In genomic region chr19:32501414-32501813, GRCm38 (mm10) we compare ENCODE assay signal across 8 mouse cellular contexts. TPM values are rescaled to one million over a fixed set of nuclear protein-coding genes. Genes with fewer than 3 reads are reported as not detected.
DNase-seq lines count a peak whose midpoint lies in the region; ATAC-seq and TF ChIP-seq lines count a peak whose summit lies in the region.

No protein-coding gene starts in this region.

- no peaks in the 10 kb centered on the region for H3K9me3 ChIP-seq in liver, postnatal 0 days (ENCODE audit: low read length)
- no peaks in the 10 kb centered on the region for H3K9me3 ChIP-seq in forebrain, postnatal 0 days (ENCODE audit: low read length)

- TF ChIP-seq EP300 in liver, postnatal 0 days (IDR thresholded peaks at IDR 0.05; ENCODE audit: low read depth) = no peak

- no peak for TF ChIP-seq POLR2A in cerebellum, adult 2 months (IDR thresholded peaks at IDR 0.05; ENCODE audit: borderline replicate concordance, insufficient read depth, low read length)
- no peak for TF ChIP-seq POLR2A in lung, adult 2 months (IDR thresholded peaks at IDR 0.05; ENCODE audit: borderline replicate concordance, extremely low read depth, low read depth, low read length)

- H3K4me1 ChIP-seq in cerebellum, adult 2 months (ENCODE audit: control insufficient read depth, insufficient read depth, low read length) = no peaks in the 10 kb centered on the region
- H3K4me1 ChIP-seq in liver, postnatal 0 days (ENCODE audit: insufficient read depth) = peaks cover 8% of the 10 kb centered on the region
- H3K4me1 ChIP-seq in forebrain, postnatal 0 days (ENCODE audit: insufficient read depth) = no peaks in the 10 kb centered on the region
- H3K4me1 ChIP-seq in lung, adult 2 months (ENCODE audit: control insufficient read depth, insufficient read depth, low read length) = no peaks in the 10 kb centered on the region

- no peak overlapping the region for H3K9ac ChIP-seq in liver, postnatal 0 days (replicated peaks)
- H3K9ac ChIP-seq in forebrain, postnatal 0 days = no peak overlapping the region

- peaks cover 51% of the 10 kb centered on the region for H3K36me3 ChIP-seq in liver, postnatal 0 days (replicated peaks; ENCODE audit: insufficient read depth, low read length)
- H3K36me3 ChIP-seq in forebrain, postnatal 0 days (ENCODE audit: insufficient read depth) = peaks cover 30% of the 10 kb centered on the region

- ATAC-seq in liver, postnatal 0 days = 0 out of 2 replicates have a peak, but pooled peaks have one; percentile 17
- ATAC-seq in forebrain, postnatal 0 days = peak; percentile 56

- H3K4me2 ChIP-seq in liver, postnatal 0 days (ENCODE audit: low read depth, low read length) = no peak overlapping the region
- no peak overlapping the region for H3K4me2 ChIP-seq in forebrain, postnatal 0 days (ENCODE audit: low read depth)

- peak; percentile 37; the same call in 1 of the 2 replicates for TF ChIP-seq CTCF in cerebellum, adult 2 months (IDR thresholded peaks at IDR 0.05; ENCODE audit: borderline replicate concordance, insufficient read depth, low read depth, low read length)
- peak; percentile 76 for TF ChIP-seq CTCF in liver, postnatal 0 days (IDR thresholded peaks at IDR 0.05; ENCODE audit: low read depth)
- TF ChIP-seq CTCF in forebrain, postnatal 0 days (IDR thresholded peaks at IDR 0.05; ENCODE audit: low read depth) = peak; percentile 73
- TF ChIP-seq CTCF in lung, adult 2 months (IDR thresholded peaks at IDR 0.05; ENCODE audit: insufficient read depth, low read length) = no peak

- 71% methylated on average over 6 of the region's 6 CpGs for WGBS in cerebellum, adult 2 months
- 74% methylated on average over 6 of the region's 6 CpGs for WGBS in liver, postnatal 0 days (ENCODE audit: insufficient replicate concordance)
- WGBS in forebrain, postnatal 0 days = 82% methylated on average over 6 of the region's 6 CpGs
- 75% methylated on average over 6 of the region's 6 CpGs for WGBS in lung, adult 2 months

- no peak for DNase-seq in cerebellum, adult 2 months
- no peak for DNase-seq in cerebellum, adult 8-10 months
- DNase-seq in liver, postnatal 0 days = no peak
- DNase-seq in liver = no peak
- DNase-seq in forebrain, postnatal 0 days = no peak
- DNase-seq in retina, postnatal 7 days (ENCODE audit: low read depth, low spot score) = peak; percentile 4
- no peak for DNase-seq in yolk sac, embryonic 10.5 days (ENCODE audit: low spot score)
- DNase-seq in lung, adult 2 months = no peak

- no peaks in the 10 kb centered on the region for H3K27me3 ChIP-seq in cerebellum, adult 2 months (ENCODE audit: control insufficient read depth, insufficient read depth, low read length)
- no peaks in the 10 kb centered on the region for H3K27me3 ChIP-seq in liver, postnatal 0 days (ENCODE audit: insufficient read depth, low read length)
- no peaks in the 10 kb centered on the region for H3K27me3 ChIP-seq in forebrain, postnatal 0 days (ENCODE audit: insufficient read depth, low read length)

- no peak overlapping the region for H3K27ac ChIP-seq in cerebellum, adult 2 months (ENCODE audit: insufficient read depth, low read length)
- no peak overlapping the region for H3K27ac ChIP-seq in liver, postnatal 0 days (ENCODE audit: low read depth)
- no peak overlapping the region for H3K27ac ChIP-seq in forebrain, postnatal 0 days (ENCODE audit: low read depth, low read length)

- H3K4me3 ChIP-seq in cerebellum, adult 2 months (replicated peaks; ENCODE audit: insufficient read depth, low read depth, low read length) = no peak overlapping the region
- H3K4me3 ChIP-seq in liver, postnatal 0 days (ENCODE audit: low read depth, low read length) = no peak overlapping the region
- no peak overlapping the region for H3K4me3 ChIP-seq in forebrain, postnatal 0 days (ENCODE audit: low read depth, low read length)
- no peak overlapping the region for H3K4me3 ChIP-seq in lung, adult 2 months (replicated peaks; ENCODE audit: extremely low read depth, low read depth, low read length)

RNA-seq across cellular contexts. Expression of gene Minpp1, which starts 15.8 kb away (rescaled TPM):
- polyA plus RNA-seq in cerebellum, adult 2 months (2012; rRNA removed) = 38.8 and 41.3 TPM in 2 replicates
- 63.7 and 71.9 TPM in 2 replicates for polyA plus RNA-seq in liver, postnatal 0 days (2015; fragmentation: Nextera tagmentation; extraction: Ambion mirVana)
- 75.6 and 84.8 TPM in 2 replicates for total RNA-seq in forebrain, postnatal 0 days (2014; rRNA removed)
- polyA plus RNA-seq in forebrain, postnatal 0 days (2015; fragmentation: Nextera tagmentation; extraction: Ambion mirVana) = 52.6 and 58.6 TPM in 2 replicates
- polyA plus RNA-seq in lung, adult 2 months (2012; rRNA removed) = 29.1 and 50.1 TPM in 2 replicates

RNA-seq across cellular contexts. Expression of gene Rpl9-ps6, which starts 35.0 kb away (rescaled TPM):
- polyA plus RNA-seq in cerebellum, adult 2 months (2012; rRNA removed) = 22.4 and 27.8 TPM in 2 replicates
- 73.3 and 76.3 TPM in 2 replicates for polyA plus RNA-seq in liver, postnatal 0 days (2015; fragmentation: Nextera tagmentation; extraction: Ambion mirVana)
- total RNA-seq in forebrain, postnatal 0 days (2014; rRNA removed) = 94.9 and 106 TPM in 2 replicates
- 54.1 and 69.9 TPM in 2 replicates for polyA plus RNA-seq in forebrain, postnatal 0 days (2015; fragmentation: Nextera tagmentation; extraction: Ambion mirVana)
- polyA plus RNA-seq in lung, adult 2 months (2012; rRNA removed) = 2.7 and 7.2 TPM in 2 replicates
